Mouse (Mus musculus): ENCODE data around the gene Tbc1d1.

Gene Tbc1d1

GRCm38 (mm10) chr5:64383215-64383614 lies 227.1 kb downstream of the Tbc1d1 start:
- no peak for DNase-seq (ENCODE audit: low read depth)

DNA sequence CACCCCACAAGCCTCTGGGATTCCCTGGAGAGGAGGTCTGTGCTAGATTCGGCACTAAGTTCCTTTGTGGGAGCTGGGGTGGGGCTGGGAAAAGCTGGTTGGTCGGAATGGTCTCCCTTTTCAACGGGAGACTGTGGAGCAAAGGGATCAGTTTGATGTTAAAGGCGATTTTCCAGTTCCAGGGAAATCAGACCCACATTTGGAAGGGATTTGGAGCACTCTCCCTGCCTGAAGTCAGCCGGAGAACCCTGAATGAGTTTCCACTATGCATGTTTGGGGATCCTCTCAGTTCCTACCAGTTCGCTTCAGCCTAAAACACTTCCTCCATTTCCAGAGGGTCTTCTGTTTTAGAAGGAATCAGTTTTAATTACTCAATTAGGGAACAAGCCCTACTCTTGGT lies 228.4 kb downstream of the Tbc1d1 start:
- DNase-seq (ENCODE audit: low read depth) = no peak

DNA sequence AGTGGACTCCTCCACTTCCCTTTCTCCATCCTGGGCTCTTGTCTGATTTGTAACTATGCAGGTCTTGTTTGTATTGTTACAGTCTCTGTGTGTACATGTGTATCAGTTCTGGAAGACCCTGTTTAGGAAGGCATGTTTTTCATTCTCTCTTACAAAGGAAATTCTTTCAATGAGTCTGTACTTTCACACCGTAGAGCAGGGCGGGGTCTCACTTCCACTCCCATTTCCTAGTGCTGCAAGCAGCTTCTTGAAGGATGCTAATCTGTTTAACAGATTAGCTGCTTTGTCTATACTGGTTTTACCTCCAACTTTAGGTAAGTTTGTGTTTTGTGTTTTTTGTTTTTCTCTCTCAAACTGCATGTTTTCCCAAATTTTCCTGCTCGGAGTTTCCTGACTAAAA lies 230.9 kb downstream of the Tbc1d1 start:
- DNase-seq (ENCODE audit: low read depth) = peak; percentile 26

DNA sequence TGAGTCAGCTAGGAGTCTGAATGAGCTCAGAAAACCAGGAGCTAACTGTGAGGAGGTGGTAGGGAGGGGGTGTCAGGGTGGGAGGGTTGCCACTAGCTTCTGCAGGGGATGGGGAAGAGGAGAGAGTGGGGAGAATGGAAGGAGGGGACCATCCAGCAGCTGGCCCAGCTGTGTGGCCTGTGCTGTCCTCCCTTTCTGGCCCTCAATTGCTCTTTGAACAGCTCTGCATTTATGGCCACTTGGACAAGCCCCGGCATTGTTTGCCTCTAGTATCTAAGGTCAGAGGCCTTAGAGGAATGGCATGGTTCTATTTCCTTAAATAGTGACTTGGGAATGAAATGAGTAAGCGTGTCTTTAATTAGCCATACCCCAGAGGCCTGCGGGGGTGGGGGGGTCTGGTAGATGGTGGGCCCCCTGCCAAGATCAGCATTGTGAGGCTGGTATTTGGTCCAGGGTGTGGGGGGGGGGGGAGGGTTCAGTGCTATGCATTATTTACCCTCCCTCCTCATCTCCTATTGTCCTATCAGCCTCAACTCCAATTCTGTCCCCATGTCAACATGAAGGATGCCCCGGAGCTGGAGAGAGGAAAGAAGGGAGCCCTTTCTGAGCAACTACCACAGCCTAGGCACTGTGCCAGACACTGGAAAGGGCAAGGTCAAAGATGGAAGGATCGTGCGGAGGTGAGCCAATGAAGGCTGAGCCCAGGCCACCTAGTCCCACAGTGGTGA lies 233.3 kb downstream of the Tbc1d1 start:
- DNase-seq (ENCODE audit: low read depth) = no peak

DNA sequence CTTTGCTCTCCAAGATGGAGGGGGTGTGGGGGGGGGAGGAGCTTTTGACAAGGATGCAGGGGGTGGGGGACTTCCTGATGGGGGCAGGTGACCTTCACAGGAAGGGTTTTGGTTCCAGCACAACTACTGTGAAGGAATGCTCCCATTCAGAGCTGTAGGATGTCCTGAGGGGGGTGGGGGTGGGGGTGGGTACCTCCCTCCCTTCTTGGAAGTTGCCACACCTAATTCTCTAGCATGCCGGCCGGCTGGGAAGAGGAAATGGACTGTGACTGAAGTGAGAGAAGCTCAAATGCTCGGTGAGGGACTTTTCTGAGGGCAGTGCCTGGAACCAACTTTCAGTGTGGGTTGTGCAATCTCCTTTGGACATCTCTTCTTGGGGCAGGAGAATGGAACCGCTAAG lies 235.2 kb downstream of the Tbc1d1 start:
- peak; percentile 39 for DNase-seq (ENCODE audit: low read depth)

GRCm38 (mm10) chr5:64392426-64393020 lies 236.4 kb downstream of the Tbc1d1 start:
- DNase-seq (ENCODE audit: low read depth) = no peak

- no peak for DNase-seq (ENCODE audit: low read depth)
These were observed 237.4 kb downstream of the Tbc1d1 start for GRCm38 (mm10) chr5:64393530-64393929.

- DNase-seq (ENCODE audit: low read depth) = no peak
These were observed 242.1 kb downstream of the Tbc1d1 start for GRCm38 (mm10) chr5:64398155-64398554.

- no peak for DNase-seq (ENCODE audit: low read depth)
These were observed 244.6 kb downstream of the Tbc1d1 start for GRCm38 (mm10) chr5:64400742-64401141.
